Mouse (Mus musculus) right cerebral cortex, postnatal 4 days (tissue): ENCODE measurements at regions not wholly inside any gene's neighbourhood (a gene's known extent, or its start where the extent isn't known, plus 50 kb on each side); places are given as distances from the start of the nearest gene placed in this dataset.
A peak's percentile ranks its signal among the peaks of the same experiment; 100 is the strongest.

Source experiments
- DNase-seq: peaks from one replicate; pipeline ENCODE4 v3.0.0-alpha.2; 2022

- DNase-seq, result no peak
Measured at GRCm38 (mm10) chr8:97477098-97477457, 1588.7 kb upstream of the Got2 start.

- DNase-seq, result no peak
Measured at GRCm38 (mm10) chr8:97476430-97477097, 1588.2 kb upstream of the Got2 start.

DNA sequence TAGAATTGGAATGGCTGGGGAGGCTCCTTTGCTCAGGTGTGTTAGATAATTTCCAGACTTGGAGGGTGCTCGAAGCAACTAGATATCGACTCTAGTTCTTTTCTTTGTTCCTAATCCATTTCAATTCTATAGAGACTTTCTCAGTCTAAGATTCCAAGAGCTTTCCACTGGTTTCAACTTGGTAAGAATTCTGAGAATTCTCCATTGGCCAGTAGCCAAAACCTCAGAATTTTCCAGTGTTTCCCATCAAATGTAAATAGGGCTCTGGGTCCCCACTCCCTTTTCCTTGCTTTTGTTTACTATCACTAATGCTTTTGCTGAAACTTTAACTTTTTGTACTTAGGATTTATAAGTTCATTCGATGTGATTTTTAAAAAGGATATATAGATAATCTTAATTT is 1585.0 kb upstream of the Got2 start:
- DNase-seq, result no peak

- DNase-seq, result no peak
Measured at GRCm38 (mm10) chr8:97461478-97461877, 1573.1 kb upstream of the Got2 start.

GRCm38 (mm10) chr8:97447696-97448095 is 1559.3 kb upstream of the Got2 start:
- peak; percentile 3 for DNase-seq

DNA sequence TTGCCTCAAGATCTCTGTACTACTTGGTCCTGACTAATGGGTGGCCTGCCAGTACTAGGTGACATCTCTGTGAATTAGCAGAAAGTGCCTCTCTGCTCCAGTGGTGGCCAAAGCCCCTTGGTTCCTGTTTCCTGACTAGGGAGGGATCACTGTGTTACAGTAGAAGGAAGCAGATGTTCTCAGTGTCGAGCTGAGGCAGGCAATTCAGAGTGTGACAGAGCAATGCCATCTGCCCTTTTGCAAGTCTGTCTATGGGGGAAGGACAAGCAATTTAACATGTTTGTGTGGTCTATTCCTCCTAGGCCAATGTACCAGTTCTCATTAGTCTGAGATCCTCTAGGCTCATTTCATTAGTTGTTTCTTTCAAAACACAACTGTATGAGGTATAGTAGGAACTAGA is 1553.1 kb upstream of the Got2 start:
- no peak for DNase-seq

DNA sequence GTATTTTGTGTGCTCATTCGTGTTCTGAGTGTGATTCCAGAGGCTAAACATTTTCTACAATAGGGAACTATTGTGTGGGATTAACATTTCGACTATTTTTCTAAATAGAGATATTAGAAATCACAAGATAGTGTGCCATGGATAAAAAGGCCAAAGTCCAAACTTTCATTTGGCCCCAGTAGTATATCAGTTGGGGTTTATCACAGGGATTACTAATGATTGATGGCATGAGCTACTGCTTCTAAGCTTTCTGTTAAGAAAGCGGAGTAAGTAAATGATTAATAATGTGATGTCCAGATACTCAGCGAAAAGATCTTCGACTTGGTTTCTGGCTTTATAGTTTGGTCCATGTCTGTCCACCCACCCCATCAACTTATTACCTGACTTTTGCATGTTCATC is 1545.2 kb upstream of the Got2 start:
- no peak for DNase-seq

- no peak for DNase-seq
Measured at GRCm38 (mm10) chr8:97431467-97431866, 1543.1 kb upstream of the Got2 start.

GRCm38 (mm10) chr8:97422331-97422730 is 1534.0 kb upstream of the Got2 start:
- DNase-seq, result no peak

- DNase-seq, result no peak
Measured at GRCm38 (mm10) chr8:97414742-97415141, 1526.4 kb upstream of the Got2 start.

DNA sequence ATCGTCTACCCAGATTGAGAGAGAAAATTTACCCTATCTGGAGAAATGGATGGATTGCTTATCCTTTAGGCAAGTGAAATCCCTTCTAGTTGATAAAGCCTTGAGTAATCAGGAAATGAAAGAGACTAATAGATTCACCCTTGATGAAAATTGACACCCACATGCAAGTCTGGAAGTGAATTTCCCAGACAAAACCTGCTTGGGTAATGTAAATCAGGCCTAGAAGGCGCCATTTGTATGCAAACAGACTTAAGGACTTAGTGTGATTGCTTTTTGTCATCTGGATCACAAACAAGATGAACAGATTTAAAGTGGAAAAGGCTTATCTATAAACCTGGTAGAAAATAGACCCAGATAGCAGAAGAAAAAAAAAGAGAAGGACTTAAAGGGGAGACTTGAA is 1515.0 kb upstream of the Got2 start:
- DNase-seq, result no peak

- no peak for DNase-seq
Measured at GRCm38 (mm10) chr8:97397327-97397719, 1509.0 kb upstream of the Got2 start.

- DNase-seq, result no peak
Measured at GRCm38 (mm10) chr8:97396634-97397326, 1508.4 kb upstream of the Got2 start.

GRCm38 (mm10) chr8:97389651-97390050 is 1501.3 kb upstream of the Got2 start:
- no peak for DNase-seq

DNA sequence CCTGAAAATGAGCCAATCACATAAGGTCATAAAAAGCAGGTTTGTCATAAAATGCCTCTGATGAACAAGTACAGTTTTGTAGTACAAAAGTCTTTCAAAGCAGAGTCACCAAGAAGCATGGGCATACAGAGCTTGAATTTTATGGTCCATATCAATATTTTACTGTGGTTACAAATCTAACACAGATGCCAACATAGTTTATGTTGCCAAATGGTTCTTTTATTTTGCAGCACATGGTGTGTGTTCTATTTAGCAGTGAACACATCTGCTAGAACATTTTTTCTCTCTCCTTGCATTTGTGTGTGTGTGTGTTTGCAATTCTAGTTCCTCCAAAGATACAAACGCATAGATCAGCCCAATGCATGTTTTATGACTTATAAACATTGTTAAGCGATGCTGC is 1500.8 kb upstream of the Got2 start:
- no peak for DNase-seq

- no peak for DNase-seq
Measured at GRCm38 (mm10) chr8:97374911-97375771, 1486.8 kb upstream of the Got2 start.

DNA sequence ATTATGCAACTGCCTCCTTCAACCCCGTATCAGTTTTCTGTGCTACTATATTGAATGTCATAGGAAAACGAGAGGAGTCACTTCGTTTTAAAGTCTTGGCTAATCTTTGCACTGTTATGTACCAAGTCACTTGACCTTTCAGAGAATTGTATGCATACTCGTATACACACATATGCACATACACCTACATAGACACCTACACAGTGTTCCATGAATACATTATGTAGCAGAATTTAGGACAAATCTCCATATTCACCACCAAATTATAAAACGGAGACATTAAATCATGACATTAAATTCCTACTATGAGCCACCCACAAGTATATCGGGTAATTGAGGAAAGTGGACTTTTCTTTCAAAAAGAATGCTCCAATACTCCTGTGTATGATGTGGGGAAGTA is 1458.3 kb upstream of the Got2 start:
- no peak for DNase-seq

- DNase-seq, result no peak
Measured at GRCm38 (mm10) chr8:97315497-97315896, 1427.2 kb upstream of the Got2 start.

GRCm38 (mm10) chr8:97308304-97308703 is 1420.0 kb upstream of the Got2 start:
- no peak for DNase-seq

DNA sequence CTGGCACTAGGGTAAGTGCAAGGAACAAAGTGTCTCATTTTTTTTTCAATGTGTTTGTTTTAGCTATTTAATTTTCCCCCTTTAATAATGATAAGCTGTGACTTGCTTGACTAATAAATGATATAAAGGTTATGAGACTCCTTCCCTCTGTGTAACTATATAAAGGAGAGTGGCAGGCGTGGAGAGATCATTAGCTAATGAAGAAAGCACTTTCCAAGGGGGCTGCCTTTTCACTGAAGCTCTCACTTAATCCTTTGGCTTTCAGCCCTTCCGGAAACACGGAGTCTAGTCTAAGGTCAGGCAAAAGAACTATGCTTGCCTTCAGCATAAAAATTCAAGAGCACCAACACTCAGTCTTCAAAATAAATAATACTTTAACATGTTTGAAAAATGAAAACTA is 1382.2 kb upstream of the Got2 start:
- no peak for DNase-seq

DNA sequence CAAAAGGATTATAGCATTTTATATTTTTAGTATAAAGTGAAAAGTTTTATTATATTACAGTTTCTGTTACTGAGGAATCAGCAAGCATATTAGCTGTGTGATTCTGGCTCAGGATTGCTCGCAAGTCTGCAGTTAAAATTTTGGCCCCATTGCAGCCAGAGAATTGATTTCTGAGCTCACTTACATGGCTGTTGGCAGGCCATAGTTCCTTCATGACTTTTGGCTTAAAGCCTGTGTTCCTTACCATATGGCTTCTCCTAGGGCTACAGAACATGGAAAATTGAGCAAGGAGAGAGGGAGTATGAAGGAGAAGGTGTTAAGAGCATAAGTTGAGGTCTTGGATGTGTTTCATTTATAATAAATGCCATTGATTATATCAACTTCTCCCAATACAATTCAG is 1372.6 kb upstream of the Got2 start:
- DNase-seq, result no peak

DNA sequence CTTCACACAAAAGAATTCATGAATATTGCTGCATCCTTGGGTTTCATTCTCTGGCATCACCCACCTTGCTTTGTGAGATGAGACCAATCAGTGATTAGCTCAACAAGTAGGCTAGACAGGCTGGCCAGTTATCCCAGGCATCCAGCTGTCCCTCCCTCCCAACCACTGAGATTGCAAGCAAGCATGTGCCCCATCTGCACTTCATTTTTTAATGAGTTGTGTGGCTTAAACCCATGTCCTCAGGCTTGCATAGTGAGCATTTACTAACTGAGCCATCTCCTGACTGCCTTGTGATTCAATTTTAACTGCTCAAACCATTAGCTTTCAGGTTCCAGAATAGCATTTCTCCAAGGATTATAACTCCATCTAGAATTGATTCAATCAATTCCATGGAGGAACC is 1365.8 kb upstream of the Got2 start:
- DNase-seq, result no peak

GRCm38 (mm10) chr8:97252232-97252631 is 1363.9 kb upstream of the Got2 start:
- no peak for DNase-seq

GRCm38 (mm10) chr8:97251458-97251865 is 1363.1 kb upstream of the Got2 start:
- peak; percentile 31 for DNase-seq
